Comparison of ENCODE assay signal across 10 mouse cellular contexts in the genomic region with DNA sequence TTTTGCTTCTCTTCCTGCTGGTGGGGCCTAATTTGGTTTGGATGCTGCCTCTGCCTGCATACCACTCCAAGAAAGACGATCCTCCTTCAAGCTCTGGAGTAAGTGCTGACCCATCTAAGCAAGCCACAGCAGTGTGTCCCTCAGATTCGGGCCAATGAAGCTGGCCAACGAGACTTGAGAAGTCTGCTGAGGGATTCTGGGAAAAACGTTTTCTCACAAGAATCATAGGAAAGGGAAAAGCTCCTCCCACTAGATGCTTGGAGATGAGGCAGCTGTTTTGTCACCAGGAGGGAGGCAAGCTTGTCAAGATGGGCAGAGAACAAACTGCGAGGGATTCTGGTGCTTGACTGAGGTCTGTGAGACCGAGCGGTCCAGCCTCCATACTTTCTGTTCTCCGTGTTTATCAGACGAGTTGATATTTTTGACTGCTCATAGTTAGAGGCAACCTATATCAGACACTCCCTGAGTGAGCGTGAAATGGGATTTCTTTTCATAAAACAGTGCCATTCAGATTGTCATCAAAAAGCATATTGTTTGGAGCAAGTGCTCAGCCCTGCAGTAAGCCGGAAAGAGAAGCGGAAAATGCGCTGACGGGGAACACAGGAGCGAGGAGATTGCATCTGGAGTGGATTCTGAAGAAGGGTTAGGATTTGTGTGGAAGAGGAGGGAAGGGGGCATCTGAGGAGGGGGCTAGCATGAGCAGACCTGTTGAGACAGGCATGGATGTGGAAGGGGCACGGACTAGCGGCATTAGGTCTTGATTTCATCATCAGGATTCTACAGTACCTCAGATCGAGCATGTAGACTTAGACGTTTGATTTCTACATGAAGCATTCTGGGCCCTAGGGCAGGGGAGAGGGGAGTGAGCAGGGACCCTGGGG. TPM values are rescaled to one million over a fixed set of nuclear protein-coding genes. Genes with fewer than 3 reads are reported as not detected.
A peak's percentile ranks its signal among the peaks of the same experiment; 100 is the strongest.
DNase-seq lines count a peak whose midpoint lies in the region; ATAC-seq lines count a peak whose summit lies in the region.
"Had no signal": no experiment of that assay in that cellular context is flagged by ENCODE, and none has a peak within 500 bp of the region (broad histone marks: within the 10 kb centered on the region; RNA-seq: fewer than 3 reads in every experiment).

No protein-coding gene starts in this region.

- H3K36me3 ChIP-seq in forebrain, embryonic 10.5 days (replicated peaks) = no peaks in the 10 kb centered on the region
- H3K36me3 ChIP-seq in forebrain, embryonic 14.5 days (ENCODE audit: control insufficient read depth, insufficient read depth, low read length) = no peaks in the 10 kb centered on the region
- no peaks in the 10 kb centered on the region for H3K36me3 ChIP-seq in embryonic facial prominence, embryonic 14.5 days (ENCODE audit: control insufficient read depth, insufficient read depth, low read length)
- no peaks in the 10 kb centered on the region for H3K36me3 ChIP-seq in midbrain, embryonic 11.5 days (ENCODE audit: control insufficient read depth, insufficient read depth, low read length)

- intact Hi-C loops in heart, postnatal 14 days (cut with DNase I) = no loop called here

- H3K4me2 ChIP-seq in forebrain, embryonic 14.5 days (ENCODE audit: low read length) = no peak overlapping the region
- H3K4me2 ChIP-seq in embryonic facial prominence, embryonic 14.5 days (ENCODE audit: low read depth, low read length) = peak overlapping the region; percentile 39
- H3K4me2 ChIP-seq in midbrain, embryonic 11.5 days = no peak overlapping the region

- no peak for DNase-seq in forebrain, embryonic 10.5 days (ENCODE audit: extremely low spot score, low spot score)
- DNase-seq in forebrain, embryonic 14.5 days (ENCODE audit: low spot score) = no peak
- no peak for DNase-seq in embryonic facial prominence, embryonic 14.5 days (ENCODE audit: low spot score)
- peak; percentile 48 to 65 for DNase-seq in heart, postnatal 14 days
- peak; percentile 85 for DNase-seq in midbrain, embryonic 11.5 days (ENCODE audit: low spot score, missing footprints)
- DNase-seq in ovary, postnatal 10 days (ENCODE audit: low spot score) = no peak
- DNase-seq in embryo, embryonic 10 days (ENCODE audit: low spot score) = no peak
- no peak for DNase-seq in frontal cortex, postnatal 14 days (ENCODE audit: low spot score in 2 of 2)

- H3K4me1 ChIP-seq in forebrain, embryonic 10.5 days = peaks cover 98% of the 10 kb centered on the region
- peaks cover 31% of the 10 kb centered on the region for H3K4me1 ChIP-seq in forebrain, embryonic 14.5 days (ENCODE audit: control insufficient read depth, insufficient read depth, low read length)
- peaks cover 93% of the 10 kb centered on the region for H3K4me1 ChIP-seq in embryonic facial prominence, embryonic 14.5 days (ENCODE audit: control insufficient read depth, insufficient read depth, low read length)
- peaks cover 44% of the 10 kb centered on the region for H3K4me1 ChIP-seq in midbrain, embryonic 11.5 days (ENCODE audit: control insufficient read depth, insufficient read depth, low read length)

- no peaks in the 10 kb centered on the region for H3K9me3 ChIP-seq in forebrain, embryonic 10.5 days
- no peaks in the 10 kb centered on the region for H3K9me3 ChIP-seq in forebrain, embryonic 14.5 days (replicated peaks; ENCODE audit: control insufficient read depth, low read length)
- H3K9me3 ChIP-seq in embryonic facial prominence, embryonic 14.5 days (ENCODE audit: control insufficient read depth, low read length) = no peaks in the 10 kb centered on the region
- H3K9me3 ChIP-seq in midbrain, embryonic 11.5 days (ENCODE audit: control insufficient read depth, low read length) = no peaks in the 10 kb centered on the region

- ATAC-seq in forebrain, embryonic 14.5 days = no peak
- ATAC-seq in embryonic facial prominence, embryonic 14.5 days (ENCODE audit: low read depth) = no peak
- peak; percentile 51 for ATAC-seq in midbrain, embryonic 11.5 days (ENCODE audit: low FRiP score)
- ATAC-seq: forebrain, embryonic 16.5 days; Patski had no signal

- H3K9ac ChIP-seq in forebrain, embryonic 14.5 days (ENCODE audit: low read length) = no peak overlapping the region
- 0 out of 2 replicates have a peak overlapping the region, but pooled peaks have one; percentile 30 for H3K9ac ChIP-seq in embryonic facial prominence, embryonic 14.5 days (ENCODE audit: low read depth, low read length)
- H3K9ac ChIP-seq in midbrain, embryonic 11.5 days (ENCODE audit: low read length) = no peak overlapping the region

- peak overlapping the region; percentile 83 for H3K27ac ChIP-seq in forebrain, embryonic 10.5 days
- H3K27ac ChIP-seq in forebrain, embryonic 14.5 days (ENCODE audit: low read depth, low read length) = no peak overlapping the region
- peak overlapping the region; percentile 88 for H3K27ac ChIP-seq in embryonic facial prominence, embryonic 14.5 days (replicated peaks; ENCODE audit: low read depth, low read length)
- no peak overlapping the region for H3K27ac ChIP-seq in midbrain, embryonic 11.5 days (ENCODE audit: low read depth, low read length)

- H3K27me3 ChIP-seq in forebrain, embryonic 10.5 days (ENCODE audit: poor library complexity, severe bottlenecking) = peaks cover 17% of the 10 kb centered on the region; the same call in 1 of the 2 replicates
- no peaks in the 10 kb centered on the region for H3K27me3 ChIP-seq in forebrain, embryonic 14.5 days (replicated peaks; ENCODE audit: control insufficient read depth, insufficient read depth, low read length)
- no peaks in the 10 kb centered on the region for H3K27me3 ChIP-seq in embryonic facial prominence, embryonic 14.5 days (replicated peaks; ENCODE audit: control insufficient read depth, insufficient read depth, low read length)
- H3K27me3 ChIP-seq in midbrain, embryonic 11.5 days (ENCODE audit: control insufficient read depth, insufficient read depth, low read length) = no peaks in the 10 kb centered on the region
- H3K27me3 ChIP-seq: Patski had no signal

- H3K4me3 ChIP-seq in forebrain, embryonic 10.5 days = no peak overlapping the region
- no peak overlapping the region for H3K4me3 ChIP-seq in forebrain, embryonic 14.5 days (ENCODE audit: low read depth, low read length)
- no peak overlapping the region for H3K4me3 ChIP-seq in embryonic facial prominence, embryonic 14.5 days (ENCODE audit: low read depth, low read length)
- H3K4me3 ChIP-seq in midbrain, embryonic 11.5 days (ENCODE audit: low read depth, low read length) = no peak overlapping the region

- WGBS in forebrain, embryonic 10.5 days = 64% methylated on average over 19 of the region's 19 CpGs
- WGBS in forebrain, embryonic 14.5 days = 69% methylated on average over 19 of the region's 19 CpGs
- 33% methylated on average over 19 of the region's 19 CpGs for WGBS in embryonic facial prominence, embryonic 14.5 days
- WGBS in midbrain, embryonic 11.5 days = 54% methylated on average over 19 of the region's 19 CpGs

RNA-seq across cellular contexts. Expression of a gene that starts 17.0 kb away (rescaled TPM):
- 24.3 and 25.4 TPM in 2 replicates for polyA plus RNA-seq in forebrain, embryonic 10.5 days (2016; fragmentation: Nextera tagmentation; extraction: Ambion mirVana)
- polyA plus RNA-seq in forebrain, embryonic 14.5 days (2014; fragmentation: Nextera tagmentation; extraction: Ambion mirVana) = 30.0 and 45.6 TPM in 2 replicates
- polyA plus RNA-seq in embryonic facial prominence, embryonic 14.5 days (2014; fragmentation: Nextera tagmentation; extraction: Ambion mirVana) = 37.0 and 40.6 TPM in 2 replicates
- total RNA-seq in heart, postnatal 14 days (2021) = 10 to 100 TPM; 14.9 to 16.8 TPM
- polyA plus RNA-seq in midbrain, embryonic 11.5 days (2014; fragmentation: Nextera tagmentation; extraction: Ambion mirVana) = 19.8 and 20.8 TPM in 2 replicates

Comparison
In these comparisons a context has a peak if more than half of its experiments do, and no peak if none do; other contexts are left out.
1. H3K27ac ChIP-seq: peak in forebrain, embryonic 10.5 days (single experiment) and embryonic facial prominence, embryonic 14.5 days (single experiment); none in forebrain, embryonic 14.5 days (single experiment) and midbrain, embryonic 11.5 days (single experiment).
2. DNase-seq: peak in heart, postnatal 14 days (2 of 2) and midbrain, embryonic 11.5 days (single experiment); none in forebrain, embryonic 10.5 days (single experiment), forebrain, embryonic 14.5 days (single experiment), embryonic facial prominence, embryonic 14.5 days (single experiment), ovary, postnatal 10 days (single experiment), embryo, embryonic 10 days (single experiment) and frontal cortex, postnatal 14 days (0 of 2).